Mouse (Mus musculus): ENCODE measurements at regions not wholly inside any gene's neighbourhood (a gene's known extent, or its start where the extent isn't known, plus 50 kb on each side); places are given as distances from the start of the nearest gene placed in this dataset.

- H3K4me3 ChIP-seq, result no peak overlapping the region
- TF ChIP-seq CTCF (IDR thresholded peaks at IDR 0.05), result no peak
- no peak overlapping the region for H3K27ac ChIP-seq
- no peak for DNase-seq (ENCODE audit: extremely low spot score in 1 of 2, low spot score in 2 of 2)
- intact Hi-C loops (cut with DNase I), result no loop called here
These were observed 51.2 kb upstream of the Pja2 start for GRCm38 (mm10) chr17:64382894-64383293.

GRCm38 (mm10) chr17:64383600-64383999 is 51.9 kb upstream of the Pja2 start:
- Histone ChIP-seq H3K4me3 (no peak overlapping the region), H3K27ac (no peak overlapping the region)
- no peak; the same call in none of the 2 replicates for TF ChIP-seq CTCF (IDR thresholded peaks at IDR 0.05)
- DNase-seq (ENCODE audit: extremely low spot score in 1 of 2, low spot score in 2 of 2), result no peak
- intact Hi-C loops (cut with DNase I), result no loop called here

GRCm38 (mm10) chr17:64390349-64390748 is 58.6 kb upstream of the Pja2 start:
- no peak for TF ChIP-seq CTCF (IDR thresholded peaks at IDR 0.05)
- H3K4me3 ChIP-seq, result no peak overlapping the region
- no peak overlapping the region for H3K27ac ChIP-seq
- intact Hi-C loops (cut with DNase I), result no loop called here
- DNase-seq (ENCODE audit: extremely low spot score in 1 of 2, low spot score in 2 of 2), result no peak

GRCm38 (mm10) chr17:64397254-64397897 is 65.7 kb upstream of the Pja2 start:
- DNase-seq (ENCODE audit: extremely low spot score in 1 of 2, low spot score in 2 of 2), result no peak
- no peak for TF ChIP-seq CTCF (IDR thresholded peaks at IDR 0.05)
- intact Hi-C loops (cut with DNase I), result no loop called here

GRCm38 (mm10) chr17:64398114-64398692 is 66.5 kb upstream of the Pja2 start:
- no peak for TF ChIP-seq CTCF (IDR thresholded peaks at IDR 0.05)
- intact Hi-C loops (cut with DNase I), result no loop called here
- Histone ChIP-seq H3K4me3 (no peak overlapping the region), H3K27ac (no peak overlapping the region)
- DNase-seq (ENCODE audit: extremely low spot score in 1 of 2, low spot score in 2 of 2), result no peak

More at GRCm38 (mm10) chr17:64397254-64397897, 65.7 kb upstream of the Pja2 start:
- no peak overlapping the region for H3K4me3 ChIP-seq
- H3K27ac ChIP-seq, result no peak overlapping the region

- no peak for DNase-seq (ENCODE audit: extremely low spot score in 1 of 2, low spot score in 2 of 2)
- TF ChIP-seq CTCF (IDR thresholded peaks at IDR 0.05), result no peak
- no peak overlapping the region for H3K4me3 ChIP-seq
- no peak overlapping the region for H3K27ac ChIP-seq
- intact Hi-C loops (cut with DNase I), result no loop called here
These were observed 67.0 kb upstream of the Pja2 start for GRCm38 (mm10) chr17:64398708-64399107.

GRCm38 (mm10) chr17:64406742-64407254 is 75.1 kb upstream of the Pja2 start:
- no peak overlapping the region for H3K4me3 ChIP-seq
- no peak overlapping the region for H3K27ac ChIP-seq
- no peak for TF ChIP-seq CTCF (IDR thresholded peaks at IDR 0.05)
- intact Hi-C loops (cut with DNase I), result no loop called here
- no peak for DNase-seq (ENCODE audit: extremely low spot score in 1 of 2, low spot score in 2 of 2)

- H3K4me3 ChIP-seq, result no peak overlapping the region
- DNase-seq (ENCODE audit: extremely low spot score in 1 of 2, low spot score in 2 of 2), result peak in 1 of 2 experiments; percentile 9
- no peak for TF ChIP-seq CTCF (IDR thresholded peaks at IDR 0.05)
- no peak overlapping the region for H3K27ac ChIP-seq
- intact Hi-C loops (cut with DNase I), result no loop called here
These were observed 75.7 kb upstream of the Pja2 start for GRCm38 (mm10) chr17:64407255-64408011.

- DNase-seq (ENCODE audit: extremely low spot score in 1 of 2, low spot score in 2 of 2), result no peak
- no peak for TF ChIP-seq CTCF (IDR thresholded peaks at IDR 0.05)
- Histone ChIP-seq H3K4me3 (no peak overlapping the region), H3K27ac (no peak overlapping the region)
- intact Hi-C loops (cut with DNase I), result no loop called here
These were observed 94.1 kb upstream of the Pja2 start for GRCm38 (mm10) chr17:64425811-64426210.

GRCm38 (mm10) chr17:64426536-64426935 is 94.8 kb upstream of the Pja2 start:
- intact Hi-C loops (cut with DNase I), result no loop called here
- DNase-seq (ENCODE audit: extremely low spot score in 1 of 2, low spot score in 2 of 2), result no peak
- H3K27ac ChIP-seq, result no peak overlapping the region
- no peak overlapping the region for H3K4me3 ChIP-seq
- no peak for TF ChIP-seq CTCF (IDR thresholded peaks at IDR 0.05)

- intact Hi-C loops (cut with DNase I), result no loop called here
- no peak for DNase-seq (ENCODE audit: extremely low spot score in 1 of 2, low spot score in 2 of 2)
- TF ChIP-seq CTCF (IDR thresholded peaks at IDR 0.05), result no peak
- Histone ChIP-seq H3K27ac (no peak overlapping the region), H3K4me3 (no peak overlapping the region)
These were observed 107.9 kb upstream of the Pja2 start for GRCm38 (mm10) chr17:64439571-64439970.

- intact Hi-C loops (cut with DNase I), result no loop called here
- TF ChIP-seq CTCF (IDR thresholded peaks at IDR 0.05), result no peak
- no peak for DNase-seq (ENCODE audit: extremely low spot score in 1 of 2, low spot score in 2 of 2)
- Histone ChIP-seq H3K27ac (no peak overlapping the region), H3K4me3 (no peak overlapping the region)
These were observed 123.0 kb upstream of the Pja2 start for GRCm38 (mm10) chr17:64454736-64455135.

All from left cerebral cortex, adult 2 months (tissue).